ENCODE assay signal across 12 mouse cellular contexts in the genomic region with DNA sequence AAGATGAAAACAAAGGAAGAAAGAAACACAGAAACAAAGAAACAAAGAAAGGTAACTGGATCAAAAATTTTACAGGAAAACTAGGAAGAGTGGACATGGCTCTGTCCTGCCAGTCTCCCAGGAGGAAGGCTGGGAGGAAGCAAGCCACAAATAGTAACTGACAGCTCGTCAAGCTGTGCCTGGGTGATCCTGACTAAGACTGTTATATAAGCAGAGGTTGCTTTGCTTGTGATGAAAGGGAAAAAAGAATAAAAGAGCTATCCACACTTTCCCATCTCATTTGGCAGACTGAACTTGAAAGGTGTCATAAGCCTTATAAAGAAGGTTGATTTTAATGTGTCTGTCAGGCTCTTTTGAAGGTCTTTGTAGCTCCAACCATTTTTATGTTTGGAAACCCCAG.
DNase-seq lines count a peak whose midpoint lies in the region; ATAC-seq lines count a peak whose summit lies in the region.
"Had no signal": no experiment of that assay in that cellular context is flagged by ENCODE, and none has a peak within 500 bp of the region (broad histone marks: within the 10 kb centered on the region; RNA-seq: fewer than 3 reads in every experiment).

No protein-coding gene starts in this region.

- DNase-seq in forebrain, embryonic 14.5 days (ENCODE audit: low spot score): peak; percentile 7
- no peak for DNase-seq in forebrain, embryonic 10.5 days (ENCODE audit: extremely low spot score, low spot score)
- DNase-seq in midbrain, embryonic 10.5 days (ENCODE audit: low spot score): no peak
- DNase-seq in heart, postnatal 36 days: peak; percentile 11 to 18
- no peak for DNase-seq in liver
- DNase-seq: lung, postnatal 4 days had no signal

- no peak overlapping the region for H3K4me2 ChIP-seq in forebrain, embryonic 14.5 days (ENCODE audit: low read length)
- H3K4me2 ChIP-seq in midbrain, embryonic 15.5 days: no peak overlapping the region
- no peak overlapping the region for H3K4me2 ChIP-seq in forebrain, embryonic 16.5 days (ENCODE audit: low read length)
- H3K4me2 ChIP-seq: hindbrain, embryonic 13.5 days; neural tube, embryonic 12.5 days had no signal

- no peak overlapping the region for H3K4me3 ChIP-seq in forebrain, embryonic 14.5 days (ENCODE audit: low read depth, low read length)
- H3K4me3 ChIP-seq in forebrain, embryonic 10.5 days: no peak overlapping the region
- no peak overlapping the region for H3K4me3 ChIP-seq in midbrain, embryonic 15.5 days
- no peak overlapping the region for H3K4me3 ChIP-seq in midbrain, embryonic 10.5 days
- H3K4me3 ChIP-seq in forebrain, embryonic 16.5 days (replicated peaks; ENCODE audit: low read length): no peak overlapping the region
- H3K4me3 ChIP-seq: hindbrain, embryonic 13.5 days; neural tube, embryonic 12.5 days had no signal

- H3K9me3 ChIP-seq in forebrain, embryonic 14.5 days (replicated peaks; ENCODE audit: control insufficient read depth, low read length): no peaks in the 10 kb centered on the region
- no peaks in the 10 kb centered on the region for H3K9me3 ChIP-seq in forebrain, embryonic 10.5 days
- no peaks in the 10 kb centered on the region for H3K9me3 ChIP-seq in midbrain, embryonic 15.5 days
- H3K9me3 ChIP-seq in midbrain, embryonic 10.5 days (replicated peaks): no peaks in the 10 kb centered on the region
- H3K9me3 ChIP-seq in forebrain, embryonic 16.5 days (ENCODE audit: control insufficient read depth, low read length): no peaks in the 10 kb centered on the region
- H3K9me3 ChIP-seq: hindbrain, embryonic 13.5 days; neural tube, embryonic 12.5 days had no signal

- intact Hi-C loops in heart, postnatal 36 days (cut with DNase I): no loop called here

- H3K4me1 ChIP-seq in forebrain, embryonic 14.5 days (ENCODE audit: control insufficient read depth, insufficient read depth, low read length): no peaks in the 10 kb centered on the region
- H3K4me1 ChIP-seq in forebrain, embryonic 10.5 days: peaks cover 3% of the 10 kb centered on the region; the same call in 1 of the 2 replicates
- H3K4me1 ChIP-seq in midbrain, embryonic 15.5 days: peaks cover 3% of the 10 kb centered on the region; the same call in 1 of the 2 replicates
- no peaks in the 10 kb centered on the region for H3K4me1 ChIP-seq in midbrain, embryonic 10.5 days
- H3K4me1 ChIP-seq in forebrain, embryonic 16.5 days (replicated peaks; ENCODE audit: control insufficient read depth, insufficient read depth, low read length): 0 out of 2 replicates have a peak, but pooled peaks cover 2% of the 10 kb centered on the region
- H3K4me1 ChIP-seq: hindbrain, embryonic 13.5 days; neural tube, embryonic 12.5 days had no signal

- ATAC-seq in forebrain, embryonic 14.5 days: no peak
- 0 out of 2 replicates have a peak, but pooled peaks have one; percentile 52 for ATAC-seq in midbrain, embryonic 15.5 days (replicated peaks)
- ATAC-seq in forebrain, embryonic 16.5 days: no peak
- ATAC-seq in CD4-positive, CD25-positive, alpha-beta regulatory T cell, adult 4 months: no peak
- ATAC-seq: Patski had no signal

- H3K27ac ChIP-seq in forebrain, embryonic 14.5 days (ENCODE audit: low read depth, low read length): no peak overlapping the region
- H3K27ac ChIP-seq in forebrain, embryonic 10.5 days: no peak overlapping the region
- no peak overlapping the region for H3K27ac ChIP-seq in midbrain, embryonic 15.5 days
- H3K27ac ChIP-seq in midbrain, embryonic 10.5 days (replicated peaks): no peak overlapping the region
- H3K27ac ChIP-seq in forebrain, embryonic 16.5 days (ENCODE audit: low read length): no peak overlapping the region
- H3K27ac ChIP-seq: hindbrain, embryonic 13.5 days; neural tube, embryonic 12.5 days had no signal

- 33% methylated on average over 1 of the region's 1 CpGs for WGBS in forebrain, embryonic 14.5 days
- 50% methylated on average over 1 of the region's 1 CpGs for WGBS in forebrain, embryonic 10.5 days
- WGBS in midbrain, embryonic 15.5 days: 22% methylated on average over 1 of the region's 1 CpGs
- 36% methylated on average over 1 of the region's 1 CpGs for WGBS in midbrain, embryonic 10.5 days
- 19% methylated on average over 1 of the region's 1 CpGs for WGBS in forebrain, embryonic 16.5 days

- no peak overlapping the region for H3K9ac ChIP-seq in forebrain, embryonic 14.5 days (ENCODE audit: low read length)
- no peak overlapping the region for H3K9ac ChIP-seq in midbrain, embryonic 15.5 days
- H3K9ac ChIP-seq in forebrain, embryonic 16.5 days (replicated peaks; ENCODE audit: low read depth, low read length): no peak overlapping the region
- H3K9ac ChIP-seq: hindbrain, embryonic 13.5 days; neural tube, embryonic 12.5 days had no signal

- no peaks in the 10 kb centered on the region for H3K36me3 ChIP-seq in forebrain, embryonic 14.5 days (ENCODE audit: control insufficient read depth, insufficient read depth, low read length)
- no peaks in the 10 kb centered on the region for H3K36me3 ChIP-seq in forebrain, embryonic 10.5 days (replicated peaks)
- H3K36me3 ChIP-seq in midbrain, embryonic 15.5 days (replicated peaks): no peaks in the 10 kb centered on the region
- no peaks in the 10 kb centered on the region for H3K36me3 ChIP-seq in midbrain, embryonic 10.5 days
- H3K36me3 ChIP-seq in forebrain, embryonic 16.5 days (ENCODE audit: control insufficient read depth, insufficient read depth): no peaks in the 10 kb centered on the region
- H3K36me3 ChIP-seq: hindbrain, embryonic 13.5 days; neural tube, embryonic 12.5 days had no signal

- H3K27me3 ChIP-seq in forebrain, embryonic 14.5 days (replicated peaks; ENCODE audit: control insufficient read depth, insufficient read depth, low read length): no peaks in the 10 kb centered on the region
- H3K27me3 ChIP-seq in forebrain, embryonic 10.5 days (ENCODE audit: poor library complexity, severe bottlenecking): no peaks in the 10 kb centered on the region
- H3K27me3 ChIP-seq in midbrain, embryonic 15.5 days (replicated peaks): no peaks in the 10 kb centered on the region
- no peaks in the 10 kb centered on the region for H3K27me3 ChIP-seq in midbrain, embryonic 10.5 days (ENCODE audit: low read depth, poor library complexity, severe bottlenecking)
- H3K27me3 ChIP-seq in forebrain, embryonic 16.5 days (replicated peaks; ENCODE audit: control insufficient read depth, insufficient read depth, low read length): no peaks in the 10 kb centered on the region
- H3K27me3 ChIP-seq: hindbrain, embryonic 13.5 days; neural tube, embryonic 12.5 days had no signal

Comparison
In these comparisons a context has a peak if more than half of its experiments do, and no peak if none do; other contexts are left out.
1. DNase-seq: peak in forebrain, embryonic 14.5 days (single experiment) and heart, postnatal 36 days (2 of 2); none in forebrain, embryonic 10.5 days (single experiment), midbrain, embryonic 10.5 days (single experiment) and liver (single experiment).